In genomic region chr14:25562909-25563308, GRCm38 (mm10) we compare ENCODE assay signal across 20 mouse cellular contexts.
A peak's percentile ranks its signal among the peaks of the same experiment; 100 is the strongest.
DNase-seq lines count a peak whose midpoint lies in the region; ATAC-seq and TF ChIP-seq lines count a peak whose summit lies in the region.
"Had no signal": no experiment of that assay in that cellular context is flagged by ENCODE, and none has a peak within 500 bp of the region (broad histone marks: within the 10 kb centered on the region; RNA-seq: fewer than 3 reads in every experiment).

No protein-coding gene starts in this region.

- no peak for TF ChIP-seq CTCF in thymus, adult 2 months (IDR thresholded peaks at IDR 0.05; ENCODE audit: borderline replicate concordance, control insufficient read depth, extremely low read depth, insufficient read depth, low read length, poor library complexity)
- no peak for TF ChIP-seq CTCF in small intestine, adult 2 months (IDR thresholded peaks at IDR 0.05; ENCODE audit: extremely low read depth, insufficient read length, insufficient replicate concordance, low read depth, low read length)

- no peak overlapping the region for H3K4me2 ChIP-seq in heart, embryonic 11.5 days
- H3K4me2 ChIP-seq in hindbrain, embryonic 12.5 days (replicated peaks) = no peak overlapping the region
- H3K4me2 ChIP-seq in hindbrain, embryonic 16.5 days (ENCODE audit: low read length) = no peak overlapping the region
- H3K4me2 ChIP-seq: embryonic facial prominence, embryonic 12.5 days; liver, embryonic 12.5 days; lung, embryonic 15.5 days had no signal

- H3K4me1 ChIP-seq in heart, embryonic 11.5 days (ENCODE audit: control insufficient read depth, insufficient read depth, low read length) = peaks cover 73% of the 10 kb centered on the region
- H3K4me1 ChIP-seq in hindbrain, embryonic 12.5 days = peaks cover 50% of the 10 kb centered on the region
- H3K4me1 ChIP-seq in hindbrain, embryonic 16.5 days (ENCODE audit: control insufficient read depth, insufficient read depth, low read depth, low read length) = peaks cover 30% of the 10 kb centered on the region
- H3K4me1 ChIP-seq in thymus, adult 2 months (replicated peaks; ENCODE audit: control insufficient read depth, insufficient read depth, low read length) = peaks cover 31% of the 10 kb centered on the region
- peaks cover 14% of the 10 kb centered on the region for H3K4me1 ChIP-seq in small intestine, adult 2 months (ENCODE audit: control insufficient read depth, insufficient read depth, insufficient read length, low read length)

- no peak overlapping the region for H3K4me3 ChIP-seq in heart, embryonic 11.5 days (ENCODE audit: low read depth, low read length)
- no peak overlapping the region for H3K4me3 ChIP-seq in hindbrain, embryonic 12.5 days
- H3K4me3 ChIP-seq in hindbrain, embryonic 16.5 days (ENCODE audit: low read length) = no peak overlapping the region
- no peak overlapping the region for H3K4me3 ChIP-seq in thymus, adult 2 months (ENCODE audit: control insufficient read depth, insufficient read depth, low read length)
- no peak overlapping the region for H3K4me3 ChIP-seq in small intestine, adult 2 months (ENCODE audit: low read depth, low read length)
- H3K4me3 ChIP-seq: embryonic facial prominence, embryonic 12.5 days; liver, embryonic 12.5 days; lung, embryonic 15.5 days had no signal

- H3K27ac ChIP-seq in heart, embryonic 11.5 days (ENCODE audit: low read depth, low read length) = 0 out of 2 replicates have a peak overlapping the region, but pooled peaks have one; percentile 65
- H3K27ac ChIP-seq in hindbrain, embryonic 12.5 days = 0 out of 2 replicates have a peak overlapping the region, but pooled peaks have one; percentile 23
- H3K27ac ChIP-seq in hindbrain, embryonic 16.5 days (ENCODE audit: low read depth, low read length) = no peak overlapping the region; the same call in 1 of the 2 replicates
- H3K27ac ChIP-seq in thymus, adult 2 months (ENCODE audit: control insufficient read depth, insufficient read depth, low read length) = no peak overlapping the region
- H3K27ac ChIP-seq in small intestine, adult 2 months (ENCODE audit: insufficient read depth, low read depth, low read length) = 0 out of 2 replicates have a peak overlapping the region, but pooled peaks have one; percentile 19
- H3K27ac ChIP-seq: embryonic facial prominence, embryonic 12.5 days; liver, embryonic 12.5 days; lung, embryonic 15.5 days had no signal

- DNase-seq in heart, adult 11 months = no peak
- DNase-seq in thymus, postnatal 14 days = peak; percentile 6
- no peak for DNase-seq in thymus, adult 2 months
- no peak for DNase-seq in lung, postnatal 4 days
- DNase-seq: adrenal gland, postnatal 14 days; cerebellum, adult 18-20 months; kidney, adult 8-10 months; kidney, postnatal 4 days; retina, postnatal 1 day; right cerebral cortex, postnatal 4 days; thymus, postnatal 4 days had no signal

- no peaks in the 10 kb centered on the region for H3K27me3 ChIP-seq in heart, embryonic 11.5 days (ENCODE audit: control insufficient read depth, insufficient read depth, low read length)
- H3K27me3 ChIP-seq in hindbrain, embryonic 12.5 days = no peaks in the 10 kb centered on the region
- no peaks in the 10 kb centered on the region for H3K27me3 ChIP-seq in hindbrain, embryonic 16.5 days (replicated peaks; ENCODE audit: control insufficient read depth, insufficient read depth, low read length)
- H3K27me3 ChIP-seq in thymus, adult 2 months (ENCODE audit: control insufficient read depth, insufficient read depth, low read length) = no peaks in the 10 kb centered on the region
- no peaks in the 10 kb centered on the region for H3K27me3 ChIP-seq in small intestine, adult 2 months (ENCODE audit: control insufficient read depth, insufficient read depth, low read length)
- H3K27me3 ChIP-seq: embryonic facial prominence, embryonic 12.5 days; liver, embryonic 12.5 days; lung, embryonic 15.5 days; Patski had no signal

- ATAC-seq in heart, embryonic 11.5 days (replicated peaks; ENCODE audit: insufficient number of reproducible peaks, low FRiP score, low TSS enrichment) = no peak
- no peak for ATAC-seq in hindbrain, embryonic 12.5 days (ENCODE audit: low FRiP score)
- no peak for ATAC-seq in hindbrain, embryonic 16.5 days
- ATAC-seq: activated CD4-positive, CD25-positive, alpha-beta regulatory T cell, adult 4 months; liver, embryonic 12.5 days; Patski had no signal

- no peaks in the 10 kb centered on the region for H3K9me3 ChIP-seq in heart, embryonic 11.5 days (replicated peaks; ENCODE audit: control insufficient read depth, low read length)
- H3K9me3 ChIP-seq in hindbrain, embryonic 12.5 days (replicated peaks) = no peaks in the 10 kb centered on the region
- no peaks in the 10 kb centered on the region for H3K9me3 ChIP-seq in hindbrain, embryonic 16.5 days (ENCODE audit: control insufficient read depth, low read length)
- H3K9me3 ChIP-seq: embryonic facial prominence, embryonic 12.5 days; liver, embryonic 12.5 days; lung, embryonic 15.5 days had no signal

- peaks cover 3% of the 10 kb centered on the region; the same call in 1 of the 2 replicates for H3K36me3 ChIP-seq in heart, embryonic 11.5 days (ENCODE audit: control insufficient read depth, insufficient read depth, low read length)
- peaks cover 19% of the 10 kb centered on the region for H3K36me3 ChIP-seq in hindbrain, embryonic 12.5 days
- H3K36me3 ChIP-seq in hindbrain, embryonic 16.5 days (ENCODE audit: control insufficient read depth, insufficient read depth, low read length) = no peaks in the 10 kb centered on the region
- no peaks in the 10 kb centered on the region for H3K36me3 ChIP-seq in thymus, adult 2 months (ENCODE audit: control insufficient read depth, insufficient read depth, low read length)
- H3K36me3 ChIP-seq in small intestine, adult 2 months (ENCODE audit: control insufficient read depth, insufficient read depth, low read length) = peaks cover 5% of the 10 kb centered on the region
- H3K36me3 ChIP-seq: lung, embryonic 15.5 days had no signal

- H3K9ac ChIP-seq in heart, embryonic 11.5 days (ENCODE audit: low read depth, low read length) = no peak overlapping the region
- H3K9ac ChIP-seq in hindbrain, embryonic 12.5 days = no peak overlapping the region
- no peak overlapping the region for H3K9ac ChIP-seq in hindbrain, embryonic 16.5 days (ENCODE audit: low read depth, low read length)
- H3K9ac ChIP-seq: embryonic facial prominence, embryonic 12.5 days; liver, embryonic 12.5 days; lung, embryonic 15.5 days had no signal

- 77% methylated on average over 7 of the region's 7 CpGs for WGBS in heart, embryonic 11.5 days (ENCODE audit: insufficient replicate concordance)
- WGBS in hindbrain, embryonic 12.5 days = 80% methylated on average over 7 of the region's 7 CpGs
- 62% methylated on average over 7 of the region's 7 CpGs for WGBS in hindbrain, embryonic 16.5 days
- WGBS in thymus, adult 2 months = 95% methylated on average over 7 of the region's 7 CpGs
- WGBS in small intestine, adult 2 months = 80% methylated on average over 7 of the region's 7 CpGs

- no peak for TF ChIP-seq POLR2A in thymus, adult 2 months (IDR thresholded peaks at IDR 0.05; ENCODE audit: control insufficient read depth, extremely low read depth, insufficient read depth, low read length, poor library complexity)
- TF ChIP-seq POLR2A in small intestine, adult 2 months (IDR thresholded peaks at IDR 0.05; ENCODE audit: low read depth, low read length) = no peak

Comparison
In these comparisons a context has a peak if more than half of its experiments do, and no peak if none do; other contexts are left out.
1. H3K27ac ChIP-seq: peak in heart, embryonic 11.5 days (single experiment), hindbrain, embryonic 12.5 days (single experiment) and small intestine, adult 2 months (single experiment); none in hindbrain, embryonic 16.5 days (single experiment) and thymus, adult 2 months (single experiment).